Mouse (Mus musculus) E14TG2a.4 (cell line): Measurements from ENCODE around the gene Dnali1.

Experiments used
- H3K27me3 ChIP-seq: 2 replicates; pipeline ENCODE4 v1.6.1; 2014; ENCODE audit warnings: low read length, control low read depth; ENCODE audit not compliant: insufficient read depth
- H3K36me3 ChIP-seq: 2 replicates; pipeline ENCODE4 v1.6.1; 2014; ENCODE audit warnings: low read length, control low read depth; ENCODE audit not compliant: insufficient read depth
- H3K4me1 ChIP-seq: replicated peaks from 2 replicates; pipeline ENCODE4 v1.6.1; 2014; ENCODE audit warnings: low read depth, low read length, control low read depth
- H3K4me3 ChIP-seq: replicated peaks from 2 replicates; pipeline ENCODE4 v1.5.1; 2014; ENCODE audit warnings: mild to moderate bottlenecking, low read length
- H3K9me3 ChIP-seq: 2 replicates; pipeline ENCODE4 v1.6.1; 2014; ENCODE audit warnings: low read length, control low read depth
- CTCF ChIP-seq: conservative IDR thresholded peaks from 2 replicates; pipeline ENCODE4 v1.5.1; 2014; ENCODE audit warnings: low read length
- NANOG ChIP-seq: IDR thresholded peaks from 2 replicates; pipeline ENCODE4 v1.6.1; 2014; ENCODE audit warnings: borderline replicate concordance, low read length, mixed read lengths
- POU5F1 ChIP-seq: IDR thresholded peaks from 2 replicates; pipeline ENCODE4 v1.6.1; 2014; ENCODE audit warnings: low read length, borderline replicate concordance

Dnali1 gene

DNA sequence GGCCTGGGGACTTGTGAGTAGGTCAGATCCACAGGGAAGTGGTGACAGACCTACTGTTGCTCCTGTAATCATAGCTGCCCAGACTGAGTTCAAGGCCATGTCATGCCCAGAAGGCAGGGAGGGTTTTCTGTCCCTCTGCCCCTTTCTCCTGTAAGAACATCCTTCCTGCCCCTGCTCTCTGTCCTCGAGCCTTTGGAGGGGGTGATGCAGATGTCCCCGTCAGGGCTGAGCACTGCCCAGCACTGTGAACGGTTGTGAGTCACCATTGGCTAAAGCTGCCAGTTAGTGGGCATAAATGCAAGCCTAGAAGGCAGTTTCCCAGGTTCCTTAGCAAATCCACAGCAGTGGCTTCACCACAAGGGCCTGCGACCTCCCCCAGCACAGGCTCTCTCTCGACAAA lies 27.5 kb upstream of the Dnali1 start:
- H3K4me3 ChIP-seq = no peak overlapping the region
- H3K36me3 ChIP-seq = peaks cover 60% of the 10 kb centered on the region
- 0 out of 2 replicates have a peak, but pooled peaks cover 4% of the 10 kb centered on the region for H3K9me3 ChIP-seq
- H3K4me1 ChIP-seq = peaks cover 39% of the 10 kb centered on the region
- TF ChIP-seq NANOG = no peak
- no peak for TF ChIP-seq POU5F1
- no peak for TF ChIP-seq CTCF
- H3K27me3 ChIP-seq = no peaks in the 10 kb centered on the region

- H3K27me3 ChIP-seq = no peaks in the 10 kb centered on the region
- no peaks in the 10 kb centered on the region for H3K9me3 ChIP-seq
- H3K4me1 ChIP-seq = peaks cover 23% of the 10 kb centered on the region
- H3K36me3 ChIP-seq = peaks cover 60% of the 10 kb centered on the region
- TF ChIP-seq CTCF (no peak), POU5F1 (no peak), NANOG (no peak)
- H3K4me3 ChIP-seq = peak overlapping the region; percentile 89
These were observed 19.9 kb upstream of the Dnali1 start for GRCm38 (mm10) chr4:125085346-125085841.

DNA sequence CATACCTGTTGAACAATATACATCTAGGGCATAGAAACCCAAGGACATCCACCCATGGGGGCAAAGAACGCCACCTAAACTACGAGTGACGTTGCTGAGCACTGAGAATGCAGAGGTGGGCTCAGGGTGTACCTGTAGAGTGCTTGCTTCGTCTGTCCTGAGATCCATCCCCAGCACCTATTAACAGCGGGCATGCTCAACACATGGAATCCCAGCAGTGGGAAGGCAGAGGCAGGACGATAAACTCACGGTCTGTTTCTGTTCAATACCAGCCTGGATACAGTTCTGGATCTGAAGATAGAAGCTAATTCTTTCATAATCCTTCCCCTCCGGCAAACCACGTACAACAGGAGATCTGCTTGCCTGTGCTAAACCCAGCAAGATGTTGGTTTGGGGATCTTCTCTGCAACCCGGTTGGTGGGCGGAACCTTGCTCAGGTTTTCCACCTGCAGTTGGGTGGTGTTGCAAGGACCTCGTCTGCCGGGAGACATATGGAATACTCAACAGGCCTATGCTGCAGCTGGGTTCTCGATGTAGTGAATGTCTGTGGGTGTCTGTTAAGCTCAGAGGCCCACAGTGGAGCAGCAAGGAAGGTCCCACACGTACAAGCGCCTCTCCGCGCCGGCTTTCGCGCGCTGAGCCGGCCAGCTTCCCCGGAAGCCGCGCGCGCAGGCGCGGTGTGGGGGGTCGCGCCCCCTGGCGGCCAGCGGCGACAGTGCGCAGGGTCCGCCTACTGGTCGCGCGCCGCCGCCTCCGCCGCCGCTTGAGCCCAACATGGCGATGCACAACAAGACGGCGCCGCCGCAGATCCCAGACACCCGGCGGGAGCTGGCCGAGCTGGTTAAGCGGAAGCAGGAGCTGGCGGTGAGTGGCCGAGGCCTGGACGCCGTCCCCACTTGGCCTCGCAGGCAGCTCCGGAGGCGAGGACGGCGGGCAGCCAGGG lies 19.2 kb upstream of the Dnali1 start, which contains the start of gene Meaf6:
TSS of gene Meaf6 (plus strand) at position 732 of the 943 bp plus-strand sequence.
- Histone ChIP-seq H3K4me1 (peaks cover 23% of the 10 kb centered on the region), H3K36me3 (peaks cover 53% of the 10 kb centered on the region), H3K27me3 (no peaks in the 10 kb centered on the region), H3K9me3 (no peaks in the 10 kb centered on the region), H3K4me3 (peak within 1 kb of the TSS; percentile 89)
- no peak for TF ChIP-seq POU5F1
- no peak for TF ChIP-seq CTCF
- no peak for TF ChIP-seq NANOG

DNA sequence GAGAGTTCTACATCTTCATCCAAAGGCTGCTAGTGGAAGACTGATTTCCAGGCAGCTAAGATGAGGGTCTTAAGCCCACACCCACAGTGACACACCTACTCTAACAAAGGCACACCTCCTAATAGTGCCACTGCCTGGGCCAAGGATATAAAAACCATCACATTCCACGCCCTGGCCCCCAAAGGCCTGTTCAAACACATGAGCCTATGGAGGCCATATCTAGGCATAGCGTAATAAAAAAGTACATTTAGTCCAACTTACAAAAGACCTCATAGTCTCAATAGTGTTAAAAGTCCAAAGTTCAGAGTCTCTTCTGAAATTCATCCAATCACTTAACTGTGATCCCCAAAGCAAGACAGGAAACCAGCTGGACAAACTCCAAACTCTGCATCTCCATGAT lies 13.2 kb upstream of the Dnali1 start:
- no peak overlapping the region for H3K4me3 ChIP-seq
- H3K4me1 ChIP-seq = peaks cover 6% of the 10 kb centered on the region
- no peaks in the 10 kb centered on the region for H3K9me3 ChIP-seq
- peaks cover 68% of the 10 kb centered on the region for H3K36me3 ChIP-seq
- no peaks in the 10 kb centered on the region for H3K27me3 ChIP-seq
- TF ChIP-seq POU5F1 (no peak), CTCF (no peak), NANOG (no peak)

- no peak overlapping the region for H3K4me3 ChIP-seq
- H3K36me3 ChIP-seq = peaks cover 77% of the 10 kb centered on the region
- TF ChIP-seq NANOG = no peak
- no peak for TF ChIP-seq POU5F1
- TF ChIP-seq CTCF = no peak
- no peaks in the 10 kb centered on the region for H3K9me3 ChIP-seq
- H3K27me3 ChIP-seq = no peaks in the 10 kb centered on the region
- no peaks in the 10 kb centered on the region for H3K4me1 ChIP-seq
These were observed 12.2 kb upstream of the Dnali1 start for GRCm38 (mm10) chr4:125077700-125078099.

GRCm38 (mm10) chr4:125066490-125067370 lies 1.2 kb upstream of the Dnali1 start, which contains the start of gene Snip1:
Gene Snip1 (plus strand): TSS chr4:125066672.
- Histone ChIP-seq H3K36me3 (peaks cover 40% of the 10 kb centered on the region), H3K4me1 (peaks cover 53% of the 10 kb centered on the region), H3K27me3 (peaks cover 13% of the 10 kb centered on the region; the same call in 1 of the 2 replicates), H3K9me3 (no peaks in the 10 kb centered on the region), H3K4me3 (peak within 1 kb of the TSS; percentile 99)
- TF ChIP-seq POU5F1 (no peak), CTCF (no peak), NANOG (no peak)

DNA sequence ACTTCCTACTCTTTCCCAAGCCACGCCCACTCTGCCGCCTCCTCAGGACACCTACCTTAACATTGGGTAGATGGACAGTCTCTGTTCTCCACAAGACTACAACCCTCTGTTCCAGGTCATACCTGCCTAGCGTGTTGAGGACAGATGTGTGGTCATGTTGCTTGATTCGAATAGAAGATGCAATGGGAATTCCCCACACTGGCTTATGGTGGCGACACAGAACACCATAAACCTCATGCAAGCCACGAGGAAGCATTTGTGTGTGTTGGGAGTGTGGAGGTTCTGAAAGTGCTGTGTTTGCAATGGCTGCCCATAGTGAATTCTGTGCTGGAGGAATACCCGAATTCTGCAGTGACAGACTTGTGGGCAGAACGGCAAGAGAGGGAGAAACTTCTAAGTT lies 1.7 kb downstream of the Dnali1 start:
- H3K4me1 ChIP-seq = peaks cover 38% of the 10 kb centered on the region
- TF ChIP-seq CTCF (no peak), NANOG (no peak), POU5F1 (no peak)

GRCm38 (mm10) chr4:125059025-125059424 lies 6.5 kb downstream of the Dnali1 start:
- no peak for TF ChIP-seq NANOG
- peak; percentile 35 for TF ChIP-seq CTCF

More for the DNA sequence above, 1.7 kb downstream of the Dnali1 start:
- H3K36me3 ChIP-seq = peaks cover 11% of the 10 kb centered on the region
- peaks cover 13% of the 10 kb centered on the region; the same call in 1 of the 2 replicates for H3K27me3 ChIP-seq
- no peaks in the 10 kb centered on the region for H3K9me3 ChIP-seq
- H3K4me3 ChIP-seq = no peak overlapping the region

More at GRCm38 (mm10) chr4:125059025-125059424, 6.5 kb downstream of the Dnali1 start:
- Histone ChIP-seq H3K4me1 (peaks cover 26% of the 10 kb centered on the region), H3K27me3 (peaks cover 4% of the 10 kb centered on the region; the same call in 1 of the 2 replicates), H3K4me3 (no peak overlapping the region), H3K9me3 (no peaks in the 10 kb centered on the region), H3K36me3 (peaks cover 27% of the 10 kb centered on the region)
